Mouse (Mus musculus): ENCODE measurements around the gene Ubtd2.

Ubtd2 gene

GRCm38 (mm10) chr11:32521246-32521645, 66.1 kb downstream of the Ubtd2 start:
- no peak for DNase-seq

GRCm38 (mm10) chr11:32524122-32524920, 69.2 kb downstream of the Ubtd2 start:
- DNase-seq: no peak

- no peak for DNase-seq
Measured at GRCm38 (mm10) chr11:32527006-32527405, 71.8 kb downstream of the Ubtd2 start.

- DNase-seq: no peak
Measured at GRCm38 (mm10) chr11:32530151-32530550, 75.0 kb downstream of the Ubtd2 start.

GRCm38 (mm10) chr11:32531871-32532764, 76.9 kb downstream of the Ubtd2 start, which contains the start of gene Efcab9:
Efcab9 (minus strand) TSS chr11:32532081.
- DNase-seq: no peak

- DNase-seq: peak; percentile 92 to 96
Measured at GRCm38 (mm10) chr11:32532765-32533481, 77.8 kb downstream of the Ubtd2 start, which contains the start of gene Stk10. Stk10 (plus strand) TSS chr11:32533305.

GRCm38 (mm10) chr11:32533482-32534261, 78.5 kb downstream of the Ubtd2 start:
- DNase-seq: peak; percentile 63 to 78

- no peak for DNase-seq
Measured at GRCm38 (mm10) chr11:32534453-32535075, 79.4 kb downstream of the Ubtd2 start.

- DNase-seq: no peak
Measured at GRCm38 (mm10) chr11:32535646-32536045, 80.5 kb downstream of the Ubtd2 start.

GRCm38 (mm10) chr11:32536954-32537353, 81.8 kb downstream of the Ubtd2 start:
- no peak for DNase-seq

- DNase-seq: no peak
Measured at GRCm38 (mm10) chr11:32538435-32538834, 83.3 kb downstream of the Ubtd2 start.

GRCm38 (mm10) chr11:32538846-32539245, 83.7 kb downstream of the Ubtd2 start:
- no peak for DNase-seq

- no peak for DNase-seq
Measured at GRCm38 (mm10) chr11:32539717-32540116, 84.5 kb downstream of the Ubtd2 start.

GRCm38 (mm10) chr11:32540463-32540862, 85.3 kb downstream of the Ubtd2 start:
- no peak for DNase-seq

GRCm38 (mm10) chr11:32542181-32542580, 87.0 kb downstream of the Ubtd2 start:
- DNase-seq: no peak

- DNase-seq: peak; percentile 76 to 83
Measured at GRCm38 (mm10) chr11:32542687-32543411, 87.7 kb downstream of the Ubtd2 start.

- DNase-seq: peak; percentile 40 to 55
Measured at GRCm38 (mm10) chr11:32544041-32544440, 88.9 kb downstream of the Ubtd2 start.

GRCm38 (mm10) chr11:32544497-32544896, 89.3 kb downstream of the Ubtd2 start:
- DNase-seq: no peak

- DNase-seq: no peak
Measured at GRCm38 (mm10) chr11:32545605-32546004, 90.4 kb downstream of the Ubtd2 start.

- DNase-seq: peak; percentile 47 to 62
Measured at GRCm38 (mm10) chr11:32546483-32546882, 91.3 kb downstream of the Ubtd2 start.

Measured in lung, postnatal 4 days (tissue).